Mouse (Mus musculus): ENCODE measurements around the gene Rps6kc1. TPM values are rescaled to one million over a fixed set of nuclear protein-coding genes. Genes with fewer than 3 reads are reported as not detected.
A peak's percentile ranks its signal among the peaks of the same experiment; 100 is the strongest.

Rps6kc1 gene
- total and polyA plus RNA-seq, 3 experiments, result 7.8 to 18.0 (median 12.5) TPM

DNA sequence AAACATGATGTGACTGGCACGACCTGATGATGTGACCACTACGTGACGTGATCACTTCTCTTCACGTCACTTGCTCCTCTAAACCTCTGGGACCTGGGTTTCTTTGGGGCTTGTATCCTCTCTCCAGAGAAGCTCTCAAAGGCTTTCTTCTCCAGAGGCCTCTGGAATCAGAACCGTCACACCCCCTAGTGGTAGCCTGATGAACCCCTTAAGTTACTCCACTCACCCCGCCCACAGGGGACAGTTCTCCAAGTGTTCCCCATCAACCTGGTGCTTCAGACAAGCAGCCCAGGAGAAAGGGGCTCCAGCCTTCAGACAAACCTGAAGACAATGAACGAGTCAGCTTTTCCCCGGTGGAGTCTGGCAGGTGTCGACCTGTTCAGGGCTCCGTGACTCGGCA is 216.0 kb downstream of the Rps6kc1 start:
- Histone ChIP-seq H3K9me3 (replicated peaks; ENCODE audit: low read length) (no peaks in the 10 kb centered on the region), H3K36me3 (replicated peaks in 1 of 2; ENCODE audit: control insufficient read depth in 1 of 2, insufficient read depth in 1 of 2, low read length in 1 of 2) (no peaks in the 10 kb centered on the region), H3K27me3 (replicated peaks) (no peaks in the 10 kb centered on the region), H3K4me2 (ENCODE audit: insufficient read depth, low read depth, poor library complexity, severe bottlenecking) (no peak overlapping the region), H3K4me3 (replicated peaks in 1 of 3; ENCODE audit: low read depth in 2 of 3, low read length in 2 of 3, poor library complexity in 1 of 3) (no peak overlapping the region), H3K9ac (ENCODE audit: insufficient read depth, low read depth) (no peak overlapping the region), H3K79me2 (replicated peaks; ENCODE audit: control insufficient read depth, extremely low read depth, insufficient read depth, poor library complexity, severe bottlenecking) (no peaks in the 10 kb centered on the region), H3K27ac (ENCODE audit: insufficient read depth, low read depth) (no peak overlapping the region), H3K4me1 (ENCODE audit: control insufficient read depth in 1 of 2, insufficient read depth in 2 of 2) (no peaks in the 10 kb centered on the region)
- dilution Hi-C loops (cut with MboI; ENCODE audit: extremely low pct_ligation_motif_present, extremely low pct_unique_long_range_greater_than_20kb, low sequenced_read_pairs) (no loop called here), in situ Hi-C loops (cut with MboI; ENCODE audit: low pct_ligation_motif_present, low pct_unique_long_range_greater_than_20kb, low sequenced_read_pairs) (no loop called here)
- DNase-seq (ENCODE audit: extremely low read depth), result peak; percentile 53
- TF ChIP-seq PAX5 (IDR thresholded peaks at IDR 0.05; ENCODE audit: low read length) (no peak), TCF12 (IDR thresholded peaks at IDR 0.05; ENCODE audit: low read depth, low read length) (no peak), POLR2AphosphoS2 (IDR thresholded peaks at IDR 0.05; ENCODE audit: low read depth, low read length) (no peak), HCFC1 (IDR thresholded peaks at IDR 0.05; ENCODE audit: low read depth, low read length) (no peak), ZKSCAN1 (IDR thresholded peaks at IDR 0.05; ENCODE audit: borderline replicate concordance, low read depth, low read length) (no peak), GABPA (IDR thresholded peaks at IDR 0.05; ENCODE audit: insufficient replicate concordance, low read depth, low read length) (no peak), ETS1 (conservative IDR thresholded peaks at IDR 0.05; ENCODE audit: low read depth, low read length) (no peak), MXI1 (IDR thresholded peaks at IDR 0.05; ENCODE audit: low read depth, low read length) (no peak), IRF4 (IDR thresholded peaks at IDR 0.05; ENCODE audit: low read depth, low read length) (no peak), ELF1 (IDR thresholded peaks at IDR 0.05; ENCODE audit: low read depth, low read length) (no peak), RAD21 (IDR thresholded peaks at IDR 0.05; ENCODE audit: low read depth, low read length) (peak; percentile 69), CTCF (conservative IDR thresholded peaks at IDR 0.05 in 1 of 2, IDR thresholded peaks at IDR 0.05 in 1 of 2; ENCODE audit: low read depth in 2 of 2, low read length in 2 of 2) (peak; percentile 48 to 69; a peak in 3 of 4 replicates), SMC3 (IDR thresholded peaks at IDR 0.05; ENCODE audit: low read depth, low read length) (peak; percentile 56)

DNA sequence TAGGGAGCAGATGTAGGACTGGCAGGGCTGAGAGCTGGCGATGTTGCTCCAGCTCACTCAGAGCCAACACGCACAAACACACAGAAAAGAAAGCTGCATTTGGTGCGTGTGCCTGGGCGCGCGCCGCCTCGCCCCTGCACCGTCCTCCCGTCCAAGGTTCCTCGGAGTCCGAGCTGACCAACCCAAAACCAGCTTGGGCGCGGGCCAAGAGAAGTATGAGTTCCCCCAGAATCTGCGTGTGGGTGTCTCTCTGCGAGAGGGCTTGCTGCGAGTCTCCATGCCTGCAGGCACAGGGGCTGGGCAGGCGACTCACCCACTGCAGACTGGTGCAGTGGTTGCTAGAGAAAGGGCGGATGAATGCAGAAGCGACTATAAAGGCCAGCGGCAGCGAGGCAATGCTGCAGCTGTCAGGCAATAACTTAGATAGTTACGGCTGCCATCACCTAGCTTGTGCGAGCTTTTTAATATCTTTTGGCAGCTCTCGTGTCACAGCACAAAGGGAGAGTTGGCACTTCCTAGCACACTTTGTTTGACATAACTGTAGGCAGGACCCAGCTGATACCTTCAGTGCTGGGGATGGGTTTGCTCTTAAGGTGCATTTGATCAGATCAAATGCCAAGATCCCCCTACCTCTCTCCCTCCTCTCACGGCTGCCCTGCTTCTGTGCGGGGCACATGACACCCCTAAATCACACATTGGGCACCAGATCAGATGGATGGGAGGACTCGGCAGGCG is 220.9 kb downstream of the Rps6kc1 start:
- dilution Hi-C loops (cut with MboI; ENCODE audit: extremely low pct_ligation_motif_present, extremely low pct_unique_long_range_greater_than_20kb, low sequenced_read_pairs) (no loop called here), in situ Hi-C loops (cut with MboI; ENCODE audit: low pct_ligation_motif_present, low pct_unique_long_range_greater_than_20kb, low sequenced_read_pairs) (no loop called here)
- no peak for DNase-seq (ENCODE audit: extremely low read depth)
- TF ChIP-seq NELFE (IDR thresholded peaks at IDR 0.05; ENCODE audit: low read depth, low read length), result no peak
- TF ChIP-seq PAX5 (IDR thresholded peaks at IDR 0.05; ENCODE audit: low read length), result no peak
- TF ChIP-seq POLR2AphosphoS2 (IDR thresholded peaks at IDR 0.05; ENCODE audit: low read depth, low read length), result no peak
- no peak for TF ChIP-seq ELF1 (IDR thresholded peaks at IDR 0.05; ENCODE audit: low read depth, low read length)
- TF ChIP-seq ZKSCAN1 (IDR thresholded peaks at IDR 0.05; ENCODE audit: borderline replicate concordance, low read depth, low read length), result no peak
- no peak for TF ChIP-seq TCF12 (IDR thresholded peaks at IDR 0.05; ENCODE audit: low read depth, low read length)
- TF ChIP-seq RAD21 (IDR thresholded peaks at IDR 0.05; ENCODE audit: low read depth, low read length), result no peak
- TF ChIP-seq USF1 (IDR thresholded peaks at IDR 0.05; ENCODE audit: low read depth, low read length), result no peak
- no peak for TF ChIP-seq CTCF (conservative IDR thresholded peaks at IDR 0.05 in 1 of 2, IDR thresholded peaks at IDR 0.05 in 1 of 2; ENCODE audit: low read depth in 2 of 2, low read length in 2 of 2)
- no peak for TF ChIP-seq CHD1 (IDR thresholded peaks at IDR 0.05; ENCODE audit: low read depth, low read length)
- TF ChIP-seq MXI1 (IDR thresholded peaks at IDR 0.05; ENCODE audit: low read depth, low read length), result no peak
- TF ChIP-seq E2F4 (IDR thresholded peaks at IDR 0.05; ENCODE audit: insufficient replicate concordance, low read depth, low read length), result no peak
- H3K4me3 ChIP-seq (replicated peaks in 1 of 3; ENCODE audit: low read depth in 2 of 3, low read length in 2 of 3, poor library complexity in 1 of 3), result no peak overlapping the region
- H3K79me2 ChIP-seq (replicated peaks; ENCODE audit: control insufficient read depth, extremely low read depth, insufficient read depth, poor library complexity, severe bottlenecking), result no peaks in the 10 kb centered on the region
- H3K4me1 ChIP-seq (ENCODE audit: control insufficient read depth in 1 of 2, insufficient read depth in 2 of 2), result no peaks in the 10 kb centered on the region
- no peaks in the 10 kb centered on the region for H3K27me3 ChIP-seq (replicated peaks)
- no peak overlapping the region for H3K27ac ChIP-seq (ENCODE audit: insufficient read depth, low read depth)
- H3K9me3 ChIP-seq (replicated peaks; ENCODE audit: low read length), result no peaks in the 10 kb centered on the region
- H3K36me3 ChIP-seq (replicated peaks in 1 of 2; ENCODE audit: control insufficient read depth in 1 of 2, insufficient read depth in 1 of 2, low read length in 1 of 2), result no peaks in the 10 kb centered on the region
- H3K4me2 ChIP-seq (ENCODE audit: insufficient read depth, low read depth, poor library complexity, severe bottlenecking), result no peak overlapping the region
- H3K9ac ChIP-seq (ENCODE audit: insufficient read depth, low read depth), result no peak overlapping the region

Measured in CH12.LX (cell line).